Mouse (Mus musculus): ENCODE results near the gene Ppcdc.
A peak's percentile ranks its signal among the peaks of the same experiment; 100 is the strongest.
"Not testable (repeated sequence)": the region's sequence is repeated elsewhere in the genome, so short reads cannot be mapped to it uniquely, and the experiment has no call there.

Gene Ppcdc

GRCm38 (mm10) chr9:57427937-57428336 is 12.0 kb downstream of the Ppcdc start:
- DNase-seq, result no peak

GRCm38 (mm10) chr9:57427123-57427522 is 12.8 kb downstream of the Ppcdc start:
- DNase-seq, result not testable (repeated sequence)

GRCm38 (mm10) chr9:57425116-57425515 is 14.8 kb downstream of the Ppcdc start:
- DNase-seq, result no peak

GRCm38 (mm10) chr9:57424066-57424465 is 15.9 kb downstream of the Ppcdc start:
- DNase-seq, result no peak

- DNase-seq, result no peak
Measured at GRCm38 (mm10) chr9:57421688-57422111, 18.2 kb downstream of the Ppcdc start.

GRCm38 (mm10) chr9:57421121-57421571 is 18.8 kb downstream of the Ppcdc start:
- DNase-seq, result no peak

- no peak for DNase-seq
Measured at GRCm38 (mm10) chr9:57420321-57421120, 19.4 kb downstream of the Ppcdc start.

- DNase-seq, result no peak
Measured at GRCm38 (mm10) chr9:57419521-57420267, 20.2 kb downstream of the Ppcdc start.

- DNase-seq, result peak; percentile 81
Measured at GRCm38 (mm10) chr9:57417341-57417740, 22.6 kb downstream of the Ppcdc start.

- DNase-seq, result no peak
Measured at GRCm38 (mm10) chr9:57407120-57407905, 32.6 kb downstream of the Ppcdc start.

- DNase-seq, result no peak
Measured at GRCm38 (mm10) chr9:57406395-57406794, 33.5 kb downstream of the Ppcdc start.

GRCm38 (mm10) chr9:57404036-57404435 is 35.9 kb downstream of the Ppcdc start:
- no peak for DNase-seq

GRCm38 (mm10) chr9:57402318-57403251 is 37.3 kb downstream of the Ppcdc start:
- no peak for DNase-seq

- no peak for DNase-seq
Measured at GRCm38 (mm10) chr9:57398773-57399172, 41.2 kb downstream of the Ppcdc start.

GRCm38 (mm10) chr9:57392892-57393291 is 47.0 kb downstream of the Ppcdc start:
- no peak for DNase-seq

- DNase-seq, result no peak
Measured at GRCm38 (mm10) chr9:57390869-57391268, 49.1 kb downstream of the Ppcdc start.

GRCm38 (mm10) chr9:57389131-57389530 is 50.8 kb downstream of the Ppcdc start:
- DNase-seq, result no peak

- no peak for DNase-seq
Measured at GRCm38 (mm10) chr9:57386926-57387325, 53.0 kb downstream of the Ppcdc start.

GRCm38 (mm10) chr9:57384621-57385020 is 55.3 kb downstream of the Ppcdc start:
- DNase-seq, result no peak

- no peak for DNase-seq
Measured at GRCm38 (mm10) chr9:57360999-57361398, 78.9 kb downstream of the Ppcdc start.

- no peak for DNase-seq
Measured at GRCm38 (mm10) chr9:57354377-57355183, 85.3 kb downstream of the Ppcdc start.

All from cerebellum, adult 8-10 months (tissue).